19 mouse cellular contexts compared by ENCODE assay signal in genomic region chr6:8083196-8083595, GRCm38 (mm10).
"Had no signal": no experiment of that assay in that cellular context is flagged by ENCODE, and none has a peak within 500 bp of the region (broad histone marks: within the 10 kb centered on the region; RNA-seq: fewer than 3 reads in every experiment).

No protein-coding gene starts in this region.

- DNase-seq: lung, adult 18-20 months; lung, embryonic 14.5 days; lung, postnatal 10 days; lung, postnatal 4 days; midbrain, embryonic 14.5 days; right cerebral cortex, adult 18-20 months; right cerebral cortex, postnatal 25 days; right cerebral cortex, postnatal 4 days; spleen, adult 18-20 months; thymus, adult 18-20 months; thymus, postnatal 14 days; thymus, postnatal 36 days had no signal

- H3K9ac ChIP-seq: liver, embryonic 15.5 days; lung, embryonic 14.5 days; midbrain, embryonic 12.5 days; neural tube, embryonic 13.5 days; neural tube, embryonic 15.5 days had no signal

- H3K27me3 ChIP-seq: liver, embryonic 15.5 days; midbrain, embryonic 12.5 days; neural tube, embryonic 13.5 days; neural tube, embryonic 15.5 days had no signal

- H3K4me3 ChIP-seq: liver, embryonic 15.5 days; midbrain, embryonic 10.5 days; midbrain, embryonic 12.5 days; myocyte; neural tube, embryonic 13.5 days; neural tube, embryonic 15.5 days had no signal

- H3K36me3 ChIP-seq: liver, embryonic 15.5 days; midbrain, embryonic 10.5 days; midbrain, embryonic 12.5 days; neural tube, embryonic 13.5 days; neural tube, embryonic 15.5 days had no signal

- H3K4me1 ChIP-seq: liver, embryonic 15.5 days; midbrain, embryonic 10.5 days; midbrain, embryonic 12.5 days; neural tube, embryonic 13.5 days; neural tube, embryonic 15.5 days had no signal

- H3K4me2 ChIP-seq: liver, embryonic 15.5 days; lung, embryonic 14.5 days; midbrain, embryonic 12.5 days; neural tube, embryonic 13.5 days; neural tube, embryonic 15.5 days had no signal

- H3K9me3 ChIP-seq: liver, embryonic 15.5 days; midbrain, embryonic 10.5 days; midbrain, embryonic 12.5 days; neural tube, embryonic 13.5 days; neural tube, embryonic 15.5 days had no signal

- ATAC-seq: midbrain, embryonic 16.5 days had no signal

- H3K27ac ChIP-seq: liver, embryonic 15.5 days; midbrain, embryonic 10.5 days; midbrain, embryonic 12.5 days; neural tube, embryonic 13.5 days; neural tube, embryonic 15.5 days had no signal
